Mouse (Mus musculus) testis, adult 2 months (tissue): ENCODE data around the gene Aldh8a1. TPM values are rescaled to one million over a fixed set of nuclear protein-coding genes. Genes with fewer than 3 reads are reported as not detected.

Experiments
- H3K27ac ChIP-seq: fragments of 200-500 bp; 2 replicates; pipeline ENCODE4 v1.5.1; 2012; ENCODE audit warnings: low read depth, low read length; ENCODE audit not compliant: control insufficient read depth, insufficient read depth
- H3K27me3 ChIP-seq: fragments of 200-500 bp; 2 replicates; pipeline ENCODE4 v1.6.1; 2012; ENCODE audit warnings: mild to moderate bottlenecking, low read length, moderate library complexity; ENCODE audit not compliant: control insufficient read depth, insufficient read depth
- H3K36me3 ChIP-seq: fragments of 200-500 bp; 2 replicates; pipeline ENCODE4 v1.6.1; 2012; ENCODE audit warnings: mild to moderate bottlenecking, low read length; ENCODE audit not compliant: control insufficient read depth, insufficient read depth
- H3K4me1 ChIP-seq: fragments of 200-500 bp; 2 replicates; pipeline ENCODE4 v1.6.1; 2012; ENCODE audit warnings: low read length; ENCODE audit not compliant: control insufficient read depth, insufficient read depth
- H3K4me3 ChIP-seq: fragments of 200-500 bp; 2 replicates; pipeline ENCODE4 v1.5.1; 2012; ENCODE audit warnings: low read depth, mild to moderate bottlenecking, low read length, moderate library complexity, mixed read lengths; ENCODE audit not compliant: control insufficient read depth
- CTCF ChIP-seq: fragments of 200-500 bp; IDR thresholded peaks from 2 replicates; pipeline ENCODE4 v1.5.1; 2012; ENCODE audit warnings: low read depth, mild to moderate bottlenecking, inconsistent platforms, low read length, moderate library complexity; ENCODE audit not compliant: control insufficient read depth, insufficient read depth, insufficient replicate concordance
- POLR2A ChIP-seq: fragments of 200-500 bp; IDR thresholded peaks from 2 replicates; pipeline ENCODE4 v1.6.1; 2012; ENCODE audit warnings: low read depth, mild to moderate bottlenecking, inconsistent platforms, low read length, moderate library complexity; ENCODE audit not compliant: control insufficient read depth
- polyA plus RNA-seq: library from polyadenylated mRNA; depleted of rRNA; stranded (reverse); fragments of >200 nt; gene quantifications from 2 replicates; pipeline ENCODE4 v1.2.3, GENCODE M21; 2012

Aldh8a1 gene
- polyA plus RNA-seq, 1 experiment: 1.8 TPM

DNA sequence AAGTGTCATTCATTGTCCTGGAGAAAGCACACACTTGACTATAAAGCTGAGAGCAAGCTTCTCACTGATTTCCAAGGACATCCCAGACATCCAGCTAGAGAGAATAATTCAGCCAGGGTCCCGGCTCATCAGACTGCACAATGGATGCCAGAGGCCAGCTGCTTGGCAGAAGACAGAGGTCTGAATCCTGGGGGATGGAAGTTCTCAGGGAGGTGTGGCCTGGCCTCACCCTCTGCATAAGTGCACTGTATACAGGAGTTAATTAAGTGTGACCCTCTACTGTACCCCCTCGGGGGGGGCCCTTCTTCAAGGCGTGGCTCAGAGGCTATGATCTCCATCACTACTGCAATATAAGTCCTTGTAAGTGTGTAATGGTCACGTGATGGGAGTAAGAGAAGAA lies 24.2 kb downstream of the Aldh8a1 start:
- TF ChIP-seq CTCF: no peak
- no peak for TF ChIP-seq POLR2A
- H3K36me3 ChIP-seq: no peaks in the 10 kb centered on the region
- no peak overlapping the region for H3K27ac ChIP-seq
- H3K4me1 ChIP-seq: no peaks in the 10 kb centered on the region
- H3K27me3 ChIP-seq: no peaks in the 10 kb centered on the region
- no peak overlapping the region for H3K4me3 ChIP-seq

DNA sequence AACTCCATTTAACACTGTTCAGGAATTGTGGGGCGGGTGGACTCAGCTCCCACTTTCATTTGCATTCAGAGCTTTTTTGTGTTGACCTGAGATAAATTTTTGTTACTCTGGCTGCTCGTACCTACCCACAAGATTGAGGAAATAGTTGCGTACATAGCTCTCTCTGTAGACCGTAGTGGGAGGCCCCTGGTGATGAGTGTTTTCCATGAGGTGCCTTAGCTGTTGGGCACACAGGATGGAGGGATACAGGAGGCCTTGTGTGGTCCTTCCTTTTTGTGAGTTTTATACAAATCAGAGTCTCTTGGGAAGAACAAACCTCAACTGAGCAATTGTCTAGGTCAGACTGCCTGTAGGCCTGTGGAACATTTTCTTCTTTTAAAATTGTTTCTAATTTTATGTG lies 27.7 kb downstream of the Aldh8a1 start:
- no peaks in the 10 kb centered on the region for H3K36me3 ChIP-seq
- TF ChIP-seq POLR2A: no peak
- TF ChIP-seq CTCF: no peak

DNA sequence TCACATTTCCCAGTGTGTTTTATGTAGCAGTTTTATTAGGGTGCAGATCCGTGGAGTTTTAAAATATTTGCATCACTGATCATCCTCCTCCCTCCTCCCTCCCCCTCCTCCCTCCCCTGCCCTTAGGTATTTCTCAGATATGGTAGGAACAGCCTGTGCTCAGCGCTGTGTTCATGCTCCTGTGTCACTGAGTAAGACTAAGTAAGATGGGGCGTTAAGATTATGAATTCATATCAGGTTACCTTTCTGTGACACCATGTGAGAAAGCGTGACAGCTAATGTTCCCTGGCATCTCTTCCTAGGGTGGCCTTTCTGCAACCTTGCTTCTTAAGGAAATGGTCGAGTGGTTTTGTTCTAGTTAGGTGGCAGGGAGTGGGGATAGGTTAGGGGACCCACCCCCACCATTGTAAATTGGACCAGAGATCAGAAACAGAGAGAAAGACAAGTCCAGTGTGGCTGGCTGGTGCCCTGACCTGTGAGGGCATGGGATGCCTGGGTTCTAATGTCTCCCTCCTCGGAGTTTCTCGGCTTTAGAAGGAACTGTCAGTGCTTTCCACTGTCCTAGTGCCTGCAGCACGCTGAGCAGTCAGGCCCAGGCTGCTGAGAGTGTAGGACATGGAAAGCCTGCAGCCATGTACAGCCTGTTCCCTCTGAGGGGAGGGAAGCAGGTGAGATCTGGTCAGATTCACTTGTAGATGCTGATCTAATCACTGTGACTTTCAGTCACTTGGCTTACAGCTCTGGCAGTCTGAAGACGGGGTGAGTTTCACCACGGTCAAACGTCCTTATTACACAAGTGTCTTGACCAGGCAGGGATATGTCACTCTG lies 28.8 kb downstream of the Aldh8a1 start:
- H3K36me3 ChIP-seq: no peaks in the 10 kb centered on the region
- no peak for TF ChIP-seq CTCF
- no peak for TF ChIP-seq POLR2A

More for the DNA sequence above, 27.7 kb downstream of the Aldh8a1 start:
- no peaks in the 10 kb centered on the region for H3K27me3 ChIP-seq
- H3K4me3 ChIP-seq: no peak overlapping the region
- H3K4me1 ChIP-seq: no peaks in the 10 kb centered on the region
- H3K27ac ChIP-seq: no peak overlapping the region

DNA sequence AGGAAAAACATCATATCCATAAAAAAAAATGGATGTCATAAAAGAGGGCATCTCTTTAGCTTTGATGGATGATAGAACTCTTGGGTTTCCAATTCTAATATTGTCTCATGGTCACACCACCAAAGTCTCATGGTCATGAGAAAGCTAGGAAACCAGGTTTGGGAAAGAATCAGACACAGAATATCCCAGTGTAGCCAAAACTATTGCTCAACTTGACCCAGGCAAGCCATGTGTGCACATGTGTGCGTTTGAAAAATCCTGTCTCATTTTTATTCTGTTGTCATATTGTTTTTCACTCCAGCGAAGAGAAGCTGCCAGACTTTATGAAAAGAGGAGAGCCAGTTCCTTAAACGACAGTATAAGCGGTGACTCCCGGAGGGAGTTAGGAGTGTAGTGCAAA lies 33.6 kb downstream of the Aldh8a1 start:
- Histone ChIP-seq H3K36me3 (no peaks in the 10 kb centered on the region), H3K4me1 (no peaks in the 10 kb centered on the region), H3K27me3 (no peaks in the 10 kb centered on the region), H3K4me3 (no peak overlapping the region), H3K27ac (no peak overlapping the region)
- no peak for TF ChIP-seq POLR2A

More for the DNA sequence above, 28.8 kb downstream of the Aldh8a1 start:
- Histone ChIP-seq H3K27ac (no peak overlapping the region), H3K27me3 (no peaks in the 10 kb centered on the region), H3K4me1 (no peaks in the 10 kb centered on the region), H3K4me3 (no peak overlapping the region)

DNA sequence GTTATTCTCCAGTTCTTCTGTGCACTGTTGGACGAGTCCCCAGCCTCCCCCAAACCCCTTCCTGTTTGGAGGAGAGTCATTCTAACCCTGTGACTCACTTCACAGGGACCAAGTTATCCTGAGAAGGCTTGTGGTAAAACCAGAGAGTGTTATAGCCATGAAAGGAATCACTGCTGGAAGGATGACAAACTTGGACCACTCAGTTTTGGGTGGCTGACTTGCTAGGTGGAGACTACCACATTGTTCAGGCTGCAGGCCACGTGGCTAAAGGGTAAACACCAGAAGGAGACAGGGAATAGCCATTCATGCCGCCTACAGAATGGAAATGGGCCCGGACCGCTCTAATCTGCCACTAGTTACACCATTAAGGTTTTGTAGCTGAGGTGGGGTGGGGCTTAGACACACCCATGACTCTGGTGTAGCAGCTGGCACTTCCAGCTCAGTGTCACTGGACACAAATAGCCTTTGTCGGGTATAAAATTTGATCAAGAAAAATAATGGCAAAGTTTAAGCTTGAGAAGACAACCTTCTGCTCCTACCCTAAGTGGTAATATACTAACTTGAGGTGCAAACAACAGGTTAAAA lies 34.6 kb downstream of the Aldh8a1 start:
- H3K4me3 ChIP-seq: no peak overlapping the region
- TF ChIP-seq CTCF: no peak
- TF ChIP-seq POLR2A: no peak
- no peaks in the 10 kb centered on the region for H3K36me3 ChIP-seq
- no peaks in the 10 kb centered on the region for H3K27me3 ChIP-seq
- H3K4me1 ChIP-seq: no peaks in the 10 kb centered on the region
- no peak overlapping the region for H3K27ac ChIP-seq

DNA sequence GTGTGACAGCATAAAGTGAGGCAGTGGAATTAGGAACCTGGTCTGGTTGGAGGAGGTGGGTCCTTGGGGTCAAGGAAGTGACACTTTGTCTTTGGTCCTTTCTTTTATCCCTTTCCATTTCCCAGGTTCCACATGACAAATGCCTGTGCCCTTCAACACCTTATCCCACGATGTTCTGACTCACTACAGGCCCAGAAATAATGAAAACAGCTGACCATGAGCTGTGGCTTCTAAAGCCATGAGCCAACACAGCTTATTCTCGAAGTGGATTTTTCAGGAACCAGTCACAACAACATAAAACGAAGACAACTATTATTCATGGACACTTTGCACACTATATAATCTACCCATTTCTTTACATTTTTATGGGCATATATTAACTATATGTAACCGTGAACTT lies 37.9 kb downstream of the Aldh8a1 start:
- Histone ChIP-seq H3K36me3 (no peaks in the 10 kb centered on the region), H3K27ac (no peak overlapping the region), H3K4me3 (no peak overlapping the region), H3K27me3 (no peaks in the 10 kb centered on the region), H3K4me1 (no peaks in the 10 kb centered on the region)
- TF ChIP-seq CTCF (no peak), POLR2A (no peak)

DNA sequence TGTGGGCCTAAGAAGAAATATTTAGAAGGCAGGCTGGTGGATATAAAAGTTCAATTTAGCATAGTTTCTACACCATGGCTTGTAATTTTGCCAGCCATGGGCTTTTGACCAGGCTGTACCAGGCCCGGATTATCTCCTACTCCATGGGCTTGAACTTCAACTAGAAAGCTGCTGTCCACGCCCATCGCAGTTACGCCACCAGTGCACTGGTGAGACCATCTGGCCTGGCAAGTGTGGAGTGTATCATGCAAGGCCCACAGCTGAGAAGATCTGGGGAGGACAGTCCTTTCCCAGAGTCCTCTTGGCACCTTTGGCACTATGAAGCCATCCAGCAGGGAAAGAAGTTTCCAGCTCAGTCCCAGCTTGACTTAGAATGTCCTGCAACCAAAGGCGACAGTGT lies 39.1 kb downstream of the Aldh8a1 start:
- Histone ChIP-seq H3K4me3 (no peak overlapping the region), H3K27me3 (no peaks in the 10 kb centered on the region), H3K36me3 (no peaks in the 10 kb centered on the region), H3K4me1 (no peaks in the 10 kb centered on the region), H3K27ac (no peak overlapping the region)
- TF ChIP-seq CTCF: no peak
